Mouse (Mus musculus): Measurements from ENCODE around the gene Mta3. TPM values are rescaled to one million over a fixed set of nuclear protein-coding genes. Genes with fewer than 3 reads are reported as not detected.

Mta3 gene
- polyA plus RNA-seq, 2 experiments: 43.1 to 47.8 TPM

- DNase-seq (ENCODE audit: low spot score) (no peak), ATAC-seq (ENCODE audit: low FRiP score, low read depth) (no peak)
- TF ChIP-seq POLR2A (IDR thresholded peaks at IDR 0.05; ENCODE audit: borderline replicate concordance, extremely low read depth, insufficient read depth, insufficient read length): no peak
- Histone ChIP-seq H3K4me2 (replicated peaks; ENCODE audit: low read depth, low read length, severe bottlenecking) (no peak overlapping the region), H3K27me3 (ENCODE audit: control insufficient read depth, insufficient read depth, low read length) (no peaks in the 10 kb centered on the region), H3K27ac (replicated peaks; ENCODE audit: low read depth, low read length) (no peak overlapping the region), H3K4me3 (replicated peaks; ENCODE audit: low read length) (no peak overlapping the region), H3K9me3 (ENCODE audit: control insufficient read depth, low read length) (no peaks in the 10 kb centered on the region), H3K4me1 (ENCODE audit: control insufficient read depth, insufficient read depth, low read length) (no peaks in the 10 kb centered on the region), H3K36me3 (ENCODE audit: control insufficient read depth, insufficient read depth, low read length) (peaks cover 34% of the 10 kb centered on the region), H3K9ac (ENCODE audit: low read depth, low read length, severe bottlenecking) (no peak overlapping the region)
- WGBS: 81% methylated on average over 11 of the region's 11 CpGs
Measured at GRCm38 (mm10) chr17:83753112-83753899, 47.3 kb downstream of the Mta3 start.

- Histone ChIP-seq H3K36me3 (ENCODE audit: control insufficient read depth, insufficient read depth, low read length) (peaks cover 41% of the 10 kb centered on the region), H3K27me3 (ENCODE audit: control insufficient read depth, insufficient read depth, low read length) (no peaks in the 10 kb centered on the region), H3K9me3 (ENCODE audit: control insufficient read depth, low read length) (no peaks in the 10 kb centered on the region), H3K27ac (replicated peaks; ENCODE audit: low read depth, low read length) (no peak overlapping the region), H3K9ac (ENCODE audit: low read depth, low read length, severe bottlenecking) (no peak overlapping the region), H3K4me1 (ENCODE audit: control insufficient read depth, insufficient read depth, low read length) (no peaks in the 10 kb centered on the region), H3K4me2 (replicated peaks; ENCODE audit: low read depth, low read length, severe bottlenecking) (no peak overlapping the region), H3K4me3 (replicated peaks; ENCODE audit: low read length) (no peak overlapping the region)
- TF ChIP-seq POLR2A (IDR thresholded peaks at IDR 0.05; ENCODE audit: borderline replicate concordance, extremely low read depth, insufficient read depth, insufficient read length): no peak
- WGBS: 77% methylated on average over 10 of the region's 10 CpGs
- no peak for DNase-seq (ENCODE audit: low spot score)
- ATAC-seq (ENCODE audit: low FRiP score, low read depth): no peak
Measured at GRCm38 (mm10) chr17:83758096-83758495, 52.1 kb downstream of the Mta3 start.

GRCm38 (mm10) chr17:83759547-83759946 is 53.6 kb downstream of the Mta3 start:
- 52% methylated on average over 4 of the region's 4 CpGs for WGBS
- no peak overlapping the region for H3K4me2 ChIP-seq (replicated peaks; ENCODE audit: low read depth, low read length, severe bottlenecking)
- TF ChIP-seq POLR2A (IDR thresholded peaks at IDR 0.05; ENCODE audit: borderline replicate concordance, extremely low read depth, insufficient read depth, insufficient read length): no peak
- H3K9me3 ChIP-seq (ENCODE audit: control insufficient read depth, low read length): no peaks in the 10 kb centered on the region
- H3K27ac ChIP-seq (replicated peaks; ENCODE audit: low read depth, low read length): no peak overlapping the region
- peaks cover 43% of the 10 kb centered on the region for H3K36me3 ChIP-seq (ENCODE audit: control insufficient read depth, insufficient read depth, low read length)
- ATAC-seq (ENCODE audit: low FRiP score, low read depth): no peak
- no peaks in the 10 kb centered on the region for H3K4me1 ChIP-seq (ENCODE audit: control insufficient read depth, insufficient read depth, low read length)
- no peaks in the 10 kb centered on the region for H3K27me3 ChIP-seq (ENCODE audit: control insufficient read depth, insufficient read depth, low read length)
- no peak overlapping the region for H3K9ac ChIP-seq (ENCODE audit: low read depth, low read length, severe bottlenecking)
- H3K4me3 ChIP-seq (replicated peaks; ENCODE audit: low read length): no peak overlapping the region
- no peak for DNase-seq (ENCODE audit: low spot score)

GRCm38 (mm10) chr17:83764538-83764937 is 58.6 kb downstream of the Mta3 start:
- Histone ChIP-seq H3K9me3 (ENCODE audit: control insufficient read depth, low read length) (no peaks in the 10 kb centered on the region), H3K4me2 (replicated peaks; ENCODE audit: low read depth, low read length, severe bottlenecking) (no peak overlapping the region), H3K4me3 (replicated peaks; ENCODE audit: low read length) (no peak overlapping the region), H3K9ac (ENCODE audit: low read depth, low read length, severe bottlenecking) (no peak overlapping the region), H3K4me1 (ENCODE audit: control insufficient read depth, insufficient read depth, low read length) (no peaks in the 10 kb centered on the region), H3K27ac (replicated peaks; ENCODE audit: low read depth, low read length) (no peak overlapping the region), H3K36me3 (ENCODE audit: control insufficient read depth, insufficient read depth, low read length) (peaks cover 45% of the 10 kb centered on the region), H3K27me3 (ENCODE audit: control insufficient read depth, insufficient read depth, low read length) (no peaks in the 10 kb centered on the region)
- ATAC-seq (ENCODE audit: low FRiP score, low read depth) (no peak), DNase-seq (ENCODE audit: low spot score) (no peak)
- WGBS: 84% methylated on average over 4 of the region's 4 CpGs
- TF ChIP-seq POLR2A (IDR thresholded peaks at IDR 0.05; ENCODE audit: borderline replicate concordance, extremely low read depth, insufficient read depth, insufficient read length): no peak

GRCm38 (mm10) chr17:83767064-83767463 is 61.1 kb downstream of the Mta3 start:
- WGBS: 94% methylated on average over 7 of the region's 7 CpGs
- TF ChIP-seq POLR2A (IDR thresholded peaks at IDR 0.05; ENCODE audit: borderline replicate concordance, extremely low read depth, insufficient read depth, insufficient read length): no peak
- Histone ChIP-seq H3K27ac (replicated peaks; ENCODE audit: low read depth, low read length) (no peak overlapping the region), H3K4me2 (replicated peaks; ENCODE audit: low read depth, low read length, severe bottlenecking) (no peak overlapping the region), H3K4me1 (ENCODE audit: control insufficient read depth, insufficient read depth, low read length) (no peaks in the 10 kb centered on the region), H3K9ac (ENCODE audit: low read depth, low read length, severe bottlenecking) (no peak overlapping the region), H3K4me3 (replicated peaks; ENCODE audit: low read length) (no peak overlapping the region), H3K36me3 (ENCODE audit: control insufficient read depth, insufficient read depth, low read length) (peaks cover 49% of the 10 kb centered on the region), H3K9me3 (ENCODE audit: control insufficient read depth, low read length) (no peaks in the 10 kb centered on the region), H3K27me3 (ENCODE audit: control insufficient read depth, insufficient read depth, low read length) (no peaks in the 10 kb centered on the region)
- DNase-seq (ENCODE audit: low spot score) (no peak), ATAC-seq (ENCODE audit: low FRiP score, low read depth) (no peak)

Measured in limb, embryonic 14.5 days (tissue).